Comparison of ENCODE assay signal across 8 mouse cellular contexts in the genomic region with DNA sequence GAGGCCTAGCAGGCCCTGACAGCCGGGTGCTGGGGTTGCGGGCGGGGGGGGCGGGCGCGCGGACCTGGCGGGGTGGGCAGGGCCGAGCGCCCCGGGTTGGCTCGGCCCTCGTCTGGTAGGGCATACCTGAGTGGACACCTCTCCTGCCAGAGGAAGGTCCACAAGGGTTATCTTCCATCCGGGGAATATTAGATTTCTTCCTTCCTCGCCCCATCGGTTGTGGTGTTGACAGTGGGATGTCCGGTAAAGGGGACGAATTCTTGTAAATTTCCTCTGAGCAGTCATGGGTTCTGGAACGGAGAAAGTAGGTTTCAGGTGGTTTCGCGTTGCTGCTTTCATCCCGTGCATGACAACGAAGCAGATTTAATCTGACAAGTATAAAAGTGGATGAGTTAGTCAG. TPM values are rescaled to one million over a fixed set of nuclear protein-coding genes. Genes with fewer than 3 reads are reported as not detected.
DNase-seq lines count a peak whose midpoint lies in the region; ATAC-seq and TF ChIP-seq lines count a peak whose summit lies in the region.

No protein-coding gene starts in this region.

- no peaks in the 10 kb centered on the region for H3K27me3 ChIP-seq in spleen, adult 2 months (ENCODE audit: control insufficient read depth, insufficient read depth, low read length)
- no peaks in the 10 kb centered on the region for H3K27me3 ChIP-seq in hindbrain, embryonic 13.5 days
- H3K27me3 ChIP-seq in midbrain, embryonic 13.5 days, result no peaks in the 10 kb centered on the region

- WGBS in spleen, adult 2 months, result under 1% methylated on average over 20 of the region's 23 CpGs
- 3% methylated on average over 20 of the region's 23 CpGs for WGBS in hindbrain, embryonic 13.5 days
- WGBS in midbrain, embryonic 13.5 days, result 3% methylated on average over 22 of the region's 23 CpGs

- ATAC-seq in cerebellum, adult (ENCODE audit: insufficient number of reproducible peaks, low FRiP score, low TSS enrichment), result peak; percentile 57; the same call in 1 of the 2 replicates
- peak; percentile 48 for ATAC-seq in hindbrain, embryonic 13.5 days (ENCODE audit: low FRiP score)
- ATAC-seq in midbrain, embryonic 13.5 days, result peak; percentile 67

- H3K9ac ChIP-seq in hindbrain, embryonic 13.5 days, result peak overlapping the region; percentile 89
- H3K9ac ChIP-seq in midbrain, embryonic 13.5 days (replicated peaks), result peak overlapping the region; percentile 82

- H3K4me3 ChIP-seq in spleen, adult 2 months (ENCODE audit: extremely low read depth, insufficient read depth, insufficient read length), result peak overlapping the region; percentile 96
- peak overlapping the region; percentile 75 for H3K4me3 ChIP-seq in hindbrain, embryonic 13.5 days
- peak overlapping the region; percentile 79 for H3K4me3 ChIP-seq in midbrain, embryonic 13.5 days (replicated peaks)

- peaks cover 10% of the 10 kb centered on the region for H3K36me3 ChIP-seq in spleen, adult 2 months (ENCODE audit: control insufficient read depth, insufficient read depth, low read length)
- peaks cover 26% of the 10 kb centered on the region for H3K36me3 ChIP-seq in hindbrain, embryonic 13.5 days
- H3K36me3 ChIP-seq in midbrain, embryonic 13.5 days, result peaks cover 19% of the 10 kb centered on the region

- peaks cover 8% of the 10 kb centered on the region; the same call in 1 of the 2 replicates for H3K4me1 ChIP-seq in spleen, adult 2 months (ENCODE audit: control insufficient read depth, insufficient read depth, insufficient read length)
- peaks cover 6% of the 10 kb centered on the region for H3K4me1 ChIP-seq in hindbrain, embryonic 13.5 days (replicated peaks)
- peaks cover 7% of the 10 kb centered on the region for H3K4me1 ChIP-seq in midbrain, embryonic 13.5 days (replicated peaks)

- H3K27ac ChIP-seq in spleen, adult 2 months (ENCODE audit: insufficient read depth, low read length), result peak overlapping the region; percentile 89
- peak overlapping the region; percentile 70; the same call in 1 of the 2 replicates for H3K27ac ChIP-seq in hindbrain, embryonic 13.5 days
- peak overlapping the region; percentile 76 for H3K27ac ChIP-seq in midbrain, embryonic 13.5 days

- peak overlapping the region; percentile 69 for H3K4me2 ChIP-seq in hindbrain, embryonic 13.5 days
- H3K4me2 ChIP-seq in midbrain, embryonic 13.5 days (replicated peaks), result peak overlapping the region; percentile 70

- H3K9me3 ChIP-seq in hindbrain, embryonic 13.5 days, result no peaks in the 10 kb centered on the region
- no peaks in the 10 kb centered on the region for H3K9me3 ChIP-seq in midbrain, embryonic 13.5 days

- no peak for TF ChIP-seq CTCF in spleen, adult 2 months (IDR thresholded peaks at IDR 0.05; ENCODE audit: extremely low read depth, insufficient read depth, insufficient read length, insufficient replicate concordance)

- DNase-seq in cerebellum, adult 18-20 months, result no peak
- no peak for DNase-seq in spleen, adult 2 months (ENCODE audit: low read depth in 1 of 2, low spot score in 2 of 2)
- DNase-seq in spleen, postnatal 10 days (ENCODE audit: low spot score in 2 of 2), result no peak
- no peak for DNase-seq in gastrocnemius, adult 18-20 months (ENCODE audit: low spot score)
- no peak for DNase-seq in adrenal gland, postnatal 10 days

- no peak for TF ChIP-seq POLR2A in spleen, adult 2 months (IDR thresholded peaks at IDR 0.05; ENCODE audit: low read depth, low read length)

RNA-seq across cellular contexts. Expression of a gene that starts 0.5 kb away (rescaled TPM):
- polyA plus RNA-seq in spleen, adult 2 months (2012; rRNA removed), result 9.0 and 9.6 TPM in 2 replicates
- polyA plus RNA-seq in hindbrain, embryonic 13.5 days (2015; fragmentation: Nextera tagmentation; extraction: Ambion mirVana), result 62.9 and 66.7 TPM in 2 replicates
- polyA plus RNA-seq in midbrain, embryonic 13.5 days (2015; fragmentation: Nextera tagmentation; extraction: Ambion mirVana), result 57.1 and 60.4 TPM in 2 replicates
- total RNA-seq in gastrocnemius, adult 18-20 months (2021), result 10 to 100 TPM; 28.1 to 31.2 TPM
- 10 to 100 TPM; 46.3 to 55.4 TPM for total RNA-seq in adrenal gland, postnatal 10 days (2021)
